Mouse (Mus musculus) B cell, adult 67 days (primary cell): Measurements from ENCODE around the gene Serpinb6b. TPM values are rescaled to one million over a fixed set of nuclear protein-coding genes. Genes with fewer than 3 reads are reported as not detected.

Source experiments
- total RNA-seq, 2 experiments: library from RNA; stranded (reverse); gene quantifications; 4 replicates each; pipeline ENCODE4 v1.2.4; 2023

The Serpinb6b gene
- 10 to 100 TPM in 1 of 2 experiments, 1 to 10 TPM in 1; 7.7 to 10.1 TPM for total RNA-seq

GRCm38 (mm10) chr13:32964989-32965811 is at the start of gene Serpinb6b:
Gene Serpinb6b (plus strand): TSS chr13:32965209.

GRCm38 (mm10) chr13:33002950-33003349 is 37.9 kb downstream of the Serpinb6b start, which contains the start of gene Serpinb9:
Gene Serpinb9 (plus strand): TSS chr13:33003250.

GRCm38 (mm10) chr13:33027244-33027643 is 62.2 kb downstream of the Serpinb6b start, which contains the start of gene Serpinb9b:
Gene Serpinb9b (plus strand): TSS chr13:33027416.

Other genes with a start within 250 kb of the Serpinb6b start
- not detected for gene Mylk4, start 181.3 kb upstream of the Serpinb6b start, total RNA-seq
- gene Wrnip1, start 163.2 kb upstream of the Serpinb6b start, total RNA-seq: 10 to 100 TPM; 39.5 to 43.4 TPM
- gene D930007J09Rik, start 162.4 kb upstream of the Serpinb6b start, total RNA-seq: not detected
- 100 to 1,000 TPM; 267 to 276 TPM for gene Serpinb1a, start 114.0 kb upstream of the Serpinb6b start, total RNA-seq
- not detected for gene Serpinb1c, start 67.0 kb upstream of the Serpinb6b start, total RNA-seq
- 1 to 10 TPM; 2.5 to 3.4 TPM for gene Serpinb9, start 38.0 kb downstream of the Serpinb6b start, total RNA-seq
- gene Serpinb9b, start 62.2 kb downstream of the Serpinb6b start, total RNA-seq: not detected
- not detected for gene Serpinb1b, start 113.4 kb downstream of the Serpinb6b start, total RNA-seq
- not detected for gene Serpinb9c, start 194.5 kb downstream of the Serpinb6b start, total RNA-seq
- gene Serpinb9d, start 227.8 kb downstream of the Serpinb6b start, total RNA-seq: not detected